Mouse (Mus musculus) myocyte (in vitro differentiated cells): ENCODE data around the gene Nod2.

ENCODE experiments used
- MAX ChIP-seq: IDR thresholded peaks from one replicate; pipeline ENCODE4 v1.6.1; 2011; ENCODE audit warnings: low read depth, mild to moderate bottlenecking, control low read depth
- MYOD1 ChIP-seq, 3 experiments: IDR thresholded peaks; one replicate each; pipeline ENCODE4 v1.6.1; 2011; ENCODE audit warnings: control low read depth in 2 of 3, low read depth in 2 of 3, mild to moderate bottlenecking in 2 of 3, moderate library complexity in 1 of 3; ENCODE audit not compliant: insufficient read length in 2 of 3, control insufficient read depth in 1 of 3
- MYOG ChIP-seq, 3 experiments: IDR thresholded peaks; one replicate each; pipeline ENCODE4 v1.6.1; 2011; ENCODE audit warnings: control low read depth in 2 of 3, low read depth in 2 of 3, mild to moderate bottlenecking in 2 of 3; ENCODE audit not compliant: insufficient read length in 2 of 3, control insufficient read depth in 1 of 3, insufficient read depth in 1 of 3
- POLR2A ChIP-seq: IDR thresholded peaks from one replicate; pipeline ENCODE4 v1.6.1; 2011; ENCODE audit warnings: low read depth, mild to moderate bottlenecking, control low read depth, moderate library complexity; ENCODE audit not compliant: insufficient read length
- POLR2AphosphoS2 ChIP-seq: IDR thresholded peaks from one replicate; pipeline ENCODE4 v1.6.1; 2011; ENCODE audit warnings: low read depth, control low read depth; ENCODE audit not compliant: insufficient read length
- REST ChIP-seq: IDR thresholded peaks from one replicate; pipeline ENCODE4 v1.6.1; 2011; ENCODE audit warnings: mild to moderate bottlenecking, control low read depth, moderate library complexity; ENCODE audit not compliant: insufficient read depth, insufficient read length
- TCF12 ChIP-seq: IDR thresholded peaks from one replicate; pipeline ENCODE4 v1.6.1; 2011; ENCODE audit warnings: mild to moderate bottlenecking, control low read depth; ENCODE audit not compliant: poor library complexity, insufficient read depth, severe bottlenecking
- USF1 ChIP-seq: IDR thresholded peaks from one replicate; pipeline ENCODE4 v1.6.1; 2011; ENCODE audit warnings: low read depth, mild to moderate bottlenecking, control low read depth, moderate library complexity

GRCm38 (mm10) chr8:88646837-88647778 lies at the start of gene Nod2:
- TF ChIP-seq POLR2A (peak; percentile 76), MAX (no peak), USF1 (no peak), POLR2AphosphoS2 (peak; percentile 77), REST (no peak), MYOG (IDR thresholded peaks at IDR 0.05; ENCODE audit: control insufficient read depth in 1 of 3, insufficient read depth in 1 of 3, insufficient read length in 2 of 3, low read depth in 2 of 3) (peak in 2 of 3 experiments; percentile 36 to 70), MYOD1 (IDR thresholded peaks at IDR 0.05; ENCODE audit: control insufficient read depth in 1 of 3, insufficient read length in 2 of 3, low read depth in 2 of 3) (peak in 2 of 3 experiments; percentile 39 to 72), TCF12 (no peak)
